Mouse (Mus musculus): Measurements from ENCODE around the gene Gm960.

The Gm960 gene

DNA sequence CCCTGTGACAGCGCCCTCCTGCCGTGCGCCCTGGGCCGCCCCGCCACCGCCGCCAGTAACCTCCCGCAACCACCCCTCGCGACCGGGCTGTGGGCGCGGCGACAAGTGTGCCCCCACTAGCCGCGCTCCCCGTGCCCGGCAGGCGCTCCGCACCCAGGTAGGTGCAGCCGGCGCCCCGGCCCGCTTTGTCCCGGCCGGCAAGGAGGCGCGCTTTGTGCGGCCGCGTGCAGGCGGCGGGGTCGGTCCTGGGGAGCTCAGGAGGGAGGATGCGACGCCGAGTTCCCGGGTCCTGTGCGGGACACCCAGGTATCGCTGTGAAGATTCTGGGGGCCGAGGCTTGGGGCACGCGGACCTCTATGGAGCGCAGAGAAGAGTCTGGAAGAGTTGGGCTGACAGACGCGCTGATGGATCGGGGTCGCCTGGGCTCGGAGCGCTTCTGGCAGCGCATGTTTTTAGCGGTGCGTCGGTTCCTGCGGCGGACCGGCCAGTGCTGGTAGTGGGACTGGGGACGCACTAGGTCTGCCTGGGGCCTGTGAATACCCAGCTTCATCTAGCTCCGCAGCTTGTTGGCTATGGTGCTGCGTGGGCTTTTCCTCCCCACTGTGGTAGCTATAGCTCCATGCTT lies 13.8 kb upstream of the Gm960 start:
- DNase-seq (ENCODE audit: low spot score in 2 of 2): no peak

DNA sequence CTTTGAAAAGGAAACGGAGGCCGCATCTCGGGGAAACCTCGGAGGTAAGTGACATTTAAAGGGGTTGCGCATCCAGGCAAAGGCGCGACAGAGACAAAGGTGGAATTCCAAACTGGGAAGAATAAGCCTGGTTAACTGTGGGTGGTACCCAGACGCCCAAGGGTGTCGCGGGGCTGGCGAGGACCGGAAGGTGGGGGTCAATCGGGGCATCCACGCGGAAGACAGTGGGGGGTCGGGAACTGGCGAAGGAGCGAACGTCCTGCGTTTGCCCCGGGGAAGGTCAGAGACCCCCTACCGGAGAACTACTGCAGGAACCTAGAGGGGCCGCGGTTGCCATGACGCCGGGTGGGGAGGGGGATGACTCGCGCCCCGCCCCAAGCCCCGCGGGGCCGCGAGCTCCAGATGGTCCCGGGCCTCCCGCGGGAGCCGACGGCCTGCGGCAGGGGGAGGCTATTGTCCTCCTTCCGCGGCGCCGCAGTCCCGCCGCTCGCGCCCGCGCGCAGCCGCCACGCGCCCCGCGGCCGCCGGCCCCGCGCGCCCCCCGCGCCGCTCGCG lies 13.2 kb upstream of the Gm960 start:
- DNase-seq (ENCODE audit: low spot score in 2 of 2): peak in 1 of 2 experiments; percentile 64

DNA sequence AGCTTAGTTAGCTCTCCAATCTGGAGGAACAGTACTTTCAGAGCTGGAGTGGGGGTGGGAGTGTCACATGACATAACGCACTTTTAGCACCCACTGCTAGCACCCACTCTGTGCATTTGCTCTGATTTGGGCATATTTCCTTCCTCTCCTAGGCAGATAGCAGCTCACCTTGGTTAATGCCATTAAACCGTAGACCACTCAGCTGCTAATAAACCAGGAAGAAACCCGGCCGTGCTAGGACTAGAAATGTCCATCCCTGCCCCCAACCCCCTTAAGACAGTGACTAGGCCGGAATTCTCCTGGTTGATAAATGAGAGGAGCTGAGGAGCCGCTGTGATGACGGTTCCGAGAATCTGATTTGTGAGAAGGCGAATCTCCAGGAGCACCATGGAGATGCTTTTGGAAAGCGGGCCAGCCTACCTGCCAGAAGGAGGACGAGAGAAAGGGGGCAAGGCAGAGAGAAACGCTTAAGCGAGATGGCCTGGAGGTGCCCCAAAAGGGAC lies 12.7 kb upstream of the Gm960 start, which contains the start of gene Sptbn2:
Sptbn2 (plus strand) TSS at position 70 of the 503 bp plus-strand sequence.
- peak; percentile 86 to 93 for DNase-seq (ENCODE audit: low spot score in 2 of 2)

DNA sequence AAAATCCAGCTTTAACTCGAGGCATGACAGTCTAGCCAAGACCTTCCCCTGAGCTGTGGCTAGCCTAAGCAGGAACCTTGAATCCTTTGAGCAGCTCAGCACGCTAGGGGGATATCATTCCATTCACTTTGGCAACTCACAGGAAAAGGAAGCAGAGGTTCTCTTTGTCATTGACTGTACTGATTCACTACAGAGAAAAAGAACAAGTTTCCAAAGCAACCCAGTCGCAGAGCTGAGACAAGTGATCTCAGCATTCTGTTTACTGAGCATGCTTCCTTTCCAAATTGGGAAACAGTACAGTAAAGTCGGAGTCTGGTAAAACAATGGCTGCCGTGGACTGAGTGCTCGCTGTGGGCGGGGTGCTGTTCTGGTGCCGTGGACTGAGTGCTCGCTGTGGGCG lies 10.3 kb upstream of the Gm960 start:
- DNase-seq (ENCODE audit: low spot score in 2 of 2): no peak

DNA sequence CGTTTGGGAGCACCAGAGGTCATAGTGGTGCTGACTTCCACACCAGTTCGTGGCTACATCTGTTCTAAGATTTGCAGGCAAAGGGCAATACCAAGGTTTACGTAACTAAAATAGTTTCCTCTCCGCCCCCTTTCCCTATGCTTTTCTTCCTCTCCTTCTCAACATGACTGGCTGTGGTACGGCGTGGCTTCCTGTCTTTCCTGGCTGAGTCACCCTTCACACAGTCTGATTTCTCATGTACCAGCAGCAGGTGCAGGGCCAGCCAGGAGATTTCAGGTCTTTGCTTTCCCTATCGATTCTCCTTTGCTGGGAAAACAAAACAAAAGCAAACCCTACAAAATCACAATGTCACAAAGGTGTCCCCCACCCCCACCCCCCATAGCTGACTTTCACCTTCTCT lies 2.8 kb upstream of the Gm960 start:
- DNase-seq (ENCODE audit: low spot score in 2 of 2): no peak

DNA sequence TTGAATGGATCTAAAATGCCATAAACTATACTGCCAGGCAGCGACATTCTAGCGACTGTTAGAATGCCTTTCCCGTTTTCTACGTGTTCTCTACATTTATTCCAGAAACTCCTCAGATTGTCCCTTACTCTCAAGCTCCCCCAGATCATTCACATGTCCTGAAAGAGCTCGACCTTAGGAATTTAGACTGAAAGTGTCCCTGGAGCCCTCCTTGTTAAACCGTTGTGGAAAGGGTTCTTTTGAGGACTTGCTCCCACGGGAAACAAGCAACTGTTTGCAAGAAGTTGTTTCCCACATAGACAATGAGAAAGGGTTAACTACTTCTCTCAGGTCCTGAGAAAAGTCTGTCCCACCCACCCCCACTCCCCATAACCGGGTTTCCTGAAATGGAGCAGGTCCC lies 2.2 kb upstream of the Gm960 start:
- DNase-seq (ENCODE audit: low spot score in 2 of 2): no peak

DNA sequence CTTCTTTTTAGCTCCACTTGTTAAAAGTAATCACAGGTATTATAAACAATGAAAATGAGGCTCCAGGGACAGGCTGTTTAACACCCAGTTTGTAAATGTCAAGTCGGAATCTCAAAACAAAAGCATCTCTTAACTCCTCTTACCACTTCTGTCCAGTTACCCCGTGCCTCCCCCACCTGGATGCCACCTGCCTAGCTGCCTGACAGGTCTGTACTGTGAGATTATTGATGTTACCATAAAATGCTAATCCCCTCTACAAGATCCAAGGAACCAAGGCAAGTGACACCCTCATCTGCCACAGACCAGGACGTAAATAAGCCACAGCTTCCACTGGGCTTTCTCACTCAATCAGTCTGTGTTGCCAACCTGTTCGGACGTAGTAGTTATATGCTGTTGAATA lies 1.4 kb upstream of the Gm960 start:
- no peak for DNase-seq (ENCODE audit: low spot score in 2 of 2)

DNA sequence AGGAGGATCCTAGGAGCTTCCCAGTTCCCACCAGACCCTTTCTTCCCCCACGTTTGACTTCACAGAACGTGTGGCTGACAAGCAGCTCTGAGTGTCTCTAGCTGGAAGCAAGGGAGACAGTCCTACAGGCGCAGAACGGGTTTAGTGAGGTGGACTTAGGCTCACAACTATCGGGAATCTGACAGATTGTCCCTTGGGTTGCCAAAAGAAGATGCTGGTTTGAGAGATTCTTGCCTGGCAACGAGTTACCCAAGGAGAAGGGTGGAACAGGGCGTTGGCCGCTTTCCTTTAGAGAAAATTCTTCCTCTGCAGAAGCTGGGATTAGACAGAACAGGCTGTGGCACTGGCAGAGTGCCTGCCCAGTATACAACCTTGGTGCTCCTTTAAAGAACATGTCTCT lies 388 bp upstream of the Gm960 start:
- peak; percentile 65 to 84 for DNase-seq (ENCODE audit: low spot score in 2 of 2)

DNA sequence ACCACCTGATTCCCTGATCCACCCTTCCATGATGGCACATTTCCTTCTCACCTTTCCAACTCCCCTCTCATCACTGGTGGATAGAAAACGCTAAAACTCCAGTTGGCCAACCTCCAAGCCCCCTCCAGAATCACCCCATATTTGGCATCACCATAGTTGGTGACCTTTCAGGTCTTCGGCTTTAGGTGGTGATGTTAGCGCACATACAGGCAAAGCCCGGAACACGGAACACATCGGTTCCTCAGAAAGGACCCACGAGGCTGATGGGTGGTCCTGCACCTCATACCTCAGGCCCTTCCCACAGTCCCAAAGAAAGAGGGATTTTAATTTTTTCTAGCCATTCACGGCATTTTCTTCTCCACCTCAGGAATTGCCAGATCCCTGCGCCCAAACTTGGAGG lies 747 bp downstream of the Gm960 start:
- no peak for DNase-seq (ENCODE audit: low spot score in 2 of 2)

DNA sequence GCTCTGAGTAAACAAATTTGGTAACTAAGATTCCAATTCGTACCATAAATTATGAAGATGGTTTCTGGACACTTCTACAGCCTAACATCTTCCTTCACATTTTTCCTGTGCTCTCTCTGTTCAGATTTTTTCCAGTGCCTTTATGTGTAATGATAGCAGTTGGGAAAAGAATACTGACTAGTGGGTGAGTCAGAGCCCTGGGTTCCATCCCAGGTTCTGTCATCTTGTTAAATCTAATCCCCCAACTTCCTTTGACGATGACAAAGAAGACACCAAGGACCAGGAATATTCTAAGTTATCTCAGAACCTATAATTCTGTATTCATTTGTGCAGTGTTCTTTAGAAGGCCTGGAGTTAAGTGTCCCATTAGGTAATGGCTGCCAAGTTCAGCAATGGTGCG lies 1.3 kb downstream of the Gm960 start:
- no peak for DNase-seq (ENCODE audit: low spot score in 2 of 2)

DNA sequence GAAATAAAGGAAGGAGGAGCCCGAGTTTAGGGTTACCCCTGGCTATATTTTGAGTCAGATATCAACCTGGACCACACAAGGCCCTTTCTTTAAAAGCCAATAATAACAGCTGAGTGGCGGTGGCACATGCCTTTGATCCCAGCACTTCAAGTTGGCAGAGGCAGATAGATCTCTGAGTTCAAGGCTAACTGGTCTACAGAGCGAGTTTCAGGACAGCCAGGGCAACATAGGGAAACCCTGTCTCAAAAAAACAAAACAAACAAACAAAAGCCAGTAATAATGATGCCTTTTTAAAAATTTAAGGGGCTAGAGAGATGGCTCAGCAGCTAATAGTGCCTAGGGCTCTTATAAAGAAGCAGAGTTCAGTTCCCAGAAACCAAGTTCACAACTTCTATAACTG lies 4.1 kb downstream of the Gm960 start:
- no peak for DNase-seq (ENCODE audit: low spot score in 2 of 2)

DNA sequence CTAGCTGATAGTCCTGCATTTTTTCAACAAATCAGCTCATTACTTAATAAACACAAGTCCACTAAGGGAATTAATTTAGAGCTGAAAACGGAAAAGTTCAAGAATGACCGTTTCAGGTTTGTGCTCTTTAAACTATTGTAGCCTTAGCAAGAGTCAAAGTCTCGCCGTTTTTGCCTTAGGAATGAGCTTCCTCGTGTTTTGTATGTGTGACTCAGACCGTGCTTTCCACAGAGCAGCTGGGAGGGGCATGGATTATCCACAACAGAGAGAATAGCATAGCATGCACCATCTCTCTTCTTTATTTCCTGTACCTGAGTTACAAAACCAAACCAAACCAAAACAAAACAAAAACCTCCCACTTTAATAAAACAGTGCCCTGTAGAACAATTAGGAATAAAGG lies 26.1 kb downstream of the Gm960 start:
- DNase-seq (ENCODE audit: low spot score in 2 of 2): no peak

DNA sequence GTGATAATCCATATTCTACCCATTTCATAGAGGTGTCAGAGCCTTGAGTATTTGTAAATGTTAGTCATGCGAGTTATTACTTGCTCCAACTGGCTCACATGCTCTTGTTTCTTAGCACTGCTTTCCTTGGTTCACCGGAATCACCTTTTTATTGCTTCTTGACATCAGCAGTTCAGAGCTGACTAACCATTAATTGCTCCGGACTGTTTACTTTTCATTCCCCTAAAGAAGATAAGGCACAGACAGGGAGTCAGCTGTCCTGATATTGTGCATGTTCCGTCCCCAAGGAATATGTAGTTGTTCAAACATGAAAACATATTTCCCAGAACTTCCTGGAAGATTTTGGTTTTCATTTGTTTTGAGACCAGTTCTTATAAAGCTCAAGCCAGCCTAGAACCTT lies 27.7 kb downstream of the Gm960 start:
- DNase-seq (ENCODE audit: low spot score in 2 of 2): no peak

DNA sequence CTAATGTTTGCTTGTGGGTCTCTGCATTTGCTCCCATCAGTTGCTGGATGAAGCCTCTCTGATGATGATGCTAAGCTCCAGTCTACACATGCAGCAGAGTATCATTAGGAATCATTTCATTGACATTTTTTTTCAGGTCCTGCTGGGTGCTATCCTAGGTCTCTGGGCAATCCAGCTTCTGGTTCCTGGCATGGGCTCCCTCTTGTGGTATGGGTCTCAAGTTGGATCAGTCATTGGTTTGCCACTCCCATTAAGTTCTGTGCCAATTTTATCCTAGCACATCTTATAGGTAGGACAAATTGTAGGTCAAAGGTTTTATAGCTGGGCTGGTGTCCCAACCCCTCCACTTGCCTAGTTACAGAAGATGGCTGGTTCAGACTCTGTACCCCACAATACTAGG lies 31.7 kb downstream of the Gm960 start:
- DNase-seq (ENCODE audit: low spot score in 2 of 2): no peak

DNA sequence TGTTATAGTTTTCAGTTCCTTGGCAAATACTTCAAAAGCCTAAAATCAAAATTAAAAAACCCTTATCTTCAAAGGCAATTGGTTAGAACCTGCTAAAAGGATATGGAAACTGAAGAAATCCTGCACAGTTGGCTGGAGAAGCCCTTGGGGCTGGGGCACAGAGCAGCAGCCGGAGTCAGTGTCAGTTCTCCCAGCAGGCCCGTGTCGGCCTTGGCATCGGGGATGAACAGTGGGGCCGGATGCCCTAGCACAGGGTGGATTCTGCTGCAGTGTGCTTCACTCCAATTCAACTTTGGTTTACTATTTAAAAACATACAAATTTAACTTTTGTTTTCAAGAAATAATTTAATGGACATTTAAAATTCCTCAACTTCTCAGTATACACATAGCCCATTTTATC lies 40.3 kb downstream of the Gm960 start:
- no peak for DNase-seq (ENCODE audit: low spot score in 2 of 2)

DNA sequence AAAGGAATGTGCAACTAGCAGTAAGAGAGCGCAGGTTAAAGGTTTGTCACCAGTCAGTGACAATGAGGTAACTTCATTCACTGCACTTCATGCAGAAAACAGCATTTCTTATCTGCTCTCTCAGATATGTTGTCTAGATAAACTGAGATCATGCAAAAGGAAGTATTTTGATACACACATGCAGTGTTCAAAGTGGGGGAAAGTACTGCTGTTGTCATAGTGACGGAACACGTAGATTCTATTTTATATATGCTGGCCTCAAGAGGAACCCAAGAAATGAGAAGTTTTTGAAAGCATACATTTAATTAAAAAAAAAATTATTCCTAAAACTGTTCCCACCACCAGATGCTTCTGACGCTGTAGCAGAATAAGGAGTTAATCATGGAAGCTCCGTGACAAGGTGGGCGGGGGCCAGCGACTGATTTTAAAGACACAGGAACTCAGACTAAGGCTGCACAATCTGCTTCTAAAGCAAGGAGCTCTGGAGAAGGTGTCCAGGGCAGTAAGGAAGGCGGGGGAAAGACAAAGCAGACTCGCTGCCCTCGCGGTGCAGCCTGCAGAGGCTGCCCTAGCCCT lies 51.5 kb downstream of the Gm960 start:
- DNase-seq (ENCODE audit: low spot score in 2 of 2): peak; percentile 87 to 93

DNA sequence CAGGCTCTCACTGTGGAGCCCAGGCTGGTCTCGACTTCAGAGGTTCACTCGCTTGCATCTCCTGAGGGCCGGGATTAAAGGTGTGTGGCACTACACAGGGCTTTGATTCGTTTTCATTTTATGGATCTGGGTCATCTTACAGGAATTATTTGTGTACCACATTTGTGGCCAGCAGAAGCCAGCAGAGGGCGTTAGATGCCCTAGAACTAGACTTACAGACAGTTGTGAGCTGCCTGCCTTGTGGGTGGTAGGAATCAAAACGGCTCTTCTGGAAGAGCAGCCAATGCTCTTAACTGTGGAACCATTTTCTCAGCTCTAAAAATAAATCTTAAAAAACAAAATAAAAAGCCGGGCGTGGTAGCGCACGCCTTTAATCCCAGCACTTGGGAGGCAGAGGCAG lies 54.2 kb downstream of the Gm960 start:
- peak; percentile 81 to 82 for DNase-seq (ENCODE audit: low spot score in 2 of 2)

DNA sequence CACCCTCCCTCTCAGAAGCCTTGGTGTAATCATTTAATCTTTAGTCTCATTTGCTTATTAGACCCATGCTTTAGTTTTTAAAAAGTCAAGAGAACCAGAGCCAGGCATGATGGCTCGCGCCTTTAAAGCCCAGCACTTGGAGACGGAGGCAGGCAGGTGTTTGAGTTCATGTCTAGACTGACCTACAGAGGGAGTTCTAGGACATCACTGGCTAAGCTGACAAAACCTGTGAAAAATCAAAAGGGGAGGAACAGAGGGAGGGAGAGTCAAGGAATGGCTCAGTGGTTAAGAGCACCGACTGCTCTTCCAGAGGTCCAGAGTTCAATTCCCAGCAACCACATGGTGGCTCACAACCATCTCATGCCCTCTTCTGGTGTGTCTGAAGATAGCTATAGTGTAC lies 62.5 kb downstream of the Gm960 start:
- DNase-seq (ENCODE audit: low spot score in 2 of 2): no peak

DNA sequence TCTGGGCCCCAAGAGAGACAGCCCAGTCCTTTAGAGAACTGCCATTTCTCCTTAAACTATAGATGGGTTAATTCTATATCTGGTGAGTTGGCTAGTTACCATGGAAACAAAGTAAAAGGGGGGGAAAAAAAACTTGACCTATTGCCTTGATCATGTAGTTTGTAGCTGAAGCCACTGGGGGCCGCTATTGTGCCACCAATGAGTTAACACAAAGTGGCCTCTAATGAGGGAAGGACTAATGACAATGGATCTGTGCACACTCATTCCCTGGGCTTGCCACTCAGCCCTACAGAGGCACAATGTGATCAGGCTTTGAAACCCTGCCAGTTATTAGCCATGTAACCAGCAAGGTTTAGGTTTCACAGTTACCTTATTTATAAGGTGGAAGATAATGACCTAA lies 69.6 kb downstream of the Gm960 start:
- peak; percentile 82 to 88 for DNase-seq (ENCODE audit: low spot score in 2 of 2)

DNA sequence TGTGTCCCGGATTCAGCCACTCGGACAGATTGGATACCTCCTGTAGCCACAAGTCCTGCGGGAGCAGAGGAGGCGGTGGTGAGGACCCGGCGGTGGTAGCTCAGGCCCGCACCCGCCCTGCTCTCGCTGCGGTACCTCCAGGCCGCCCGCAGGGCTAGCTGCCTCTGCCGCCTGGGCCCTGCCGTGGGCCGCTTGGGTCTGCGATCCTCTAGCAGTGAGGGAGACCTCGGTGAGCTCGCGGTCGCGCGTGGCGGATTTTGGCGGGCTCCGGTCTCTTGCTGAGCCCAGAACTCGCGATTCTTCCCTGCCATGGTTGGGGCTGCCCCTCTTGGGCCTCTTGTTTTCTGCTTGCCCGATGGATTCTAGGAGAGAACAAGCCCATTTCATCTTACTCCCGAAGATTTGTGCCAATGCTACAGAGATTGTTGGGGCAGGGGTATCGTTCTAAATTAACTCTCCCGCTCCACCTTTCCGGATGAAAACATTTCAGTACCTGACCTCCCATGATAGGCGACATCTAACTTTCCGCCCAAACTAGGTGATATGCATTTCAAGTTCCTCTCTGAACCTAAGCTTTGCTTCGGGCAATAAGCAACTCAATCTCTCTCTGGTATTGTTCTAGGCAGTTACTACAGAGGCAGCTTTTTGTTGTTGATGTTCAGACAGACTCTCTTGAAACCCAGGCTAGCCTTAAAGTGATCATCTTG lies 72.5 kb downstream of the Gm960 start:
- no peak for DNase-seq (ENCODE audit: low spot score in 2 of 2)

DNA sequence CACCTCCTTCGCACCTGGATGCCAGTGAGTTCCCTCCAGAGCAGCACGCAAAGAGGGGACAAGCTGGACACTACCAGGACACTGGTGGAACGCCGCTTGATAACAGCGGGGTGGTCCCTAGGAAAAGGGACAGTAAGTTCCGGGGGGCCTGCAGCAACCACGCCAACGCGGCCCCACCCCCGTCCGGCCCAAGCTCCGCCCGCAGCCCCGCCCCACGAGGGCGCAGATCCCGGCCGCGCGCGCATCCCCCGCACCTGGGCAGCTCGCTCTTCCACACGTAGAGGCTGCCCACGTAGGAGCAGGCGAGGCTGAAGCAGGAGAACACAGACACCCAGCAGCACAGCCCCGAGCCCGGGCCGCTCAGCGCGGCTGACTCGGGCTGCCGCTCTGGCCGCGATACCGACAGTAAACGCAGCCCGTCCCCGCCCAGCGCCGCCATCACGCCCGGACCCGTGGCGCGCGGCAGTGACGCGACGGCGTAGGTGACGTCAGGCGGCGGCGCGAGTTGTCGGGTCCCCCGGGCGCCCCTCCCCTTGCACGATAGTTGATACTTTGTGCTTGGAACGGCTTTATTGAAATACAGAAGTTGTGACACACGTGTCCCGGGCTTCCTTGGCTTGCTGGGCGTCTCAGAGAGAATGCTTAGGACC lies 73.2 kb downstream of the Gm960 start, which contains the start of gene Rce1:
Rce1 (minus strand) TSS at position 463 of the 650 bp plus-strand sequence.
- DNase-seq (ENCODE audit: low spot score in 2 of 2): peak; percentile 93 to 94

Measured in right cerebral cortex, postnatal 10 days (tissue).